Mouse (Mus musculus) limb, embryonic 12.5 days (tissue): ENCODE results near the gene Agrp. TPM values are rescaled to one million over a fixed set of nuclear protein-coding genes. Genes with fewer than 3 reads are reported as not detected.
A peak's percentile ranks its signal among the peaks of the same experiment; 100 is the strongest.

Experiments used
- ATAC-seq: fragments of 200-750 bp; cut with Nextera tagmentation; 2 replicates; pipeline ENCODE4 v1.8.0; 2017; ENCODE audit warnings: low read depth, moderate TSS enrichment; ENCODE audit not compliant: insufficient number of reproducible peaks, insufficient read depth, low FRiP score, low TSS enrichment
- H3K27ac ChIP-seq: fragments of 300-500 bp; sonication (generic); 2 replicates; pipeline ENCODE4 v1.5.1; 2016; ENCODE audit warnings: mild to moderate bottlenecking, moderate library complexity
- H3K27me3 ChIP-seq: fragments of 300-500 bp; sonication (generic); 2 replicates; pipeline ENCODE4 v1.6.1; 2016; ENCODE audit warnings: mild to moderate bottlenecking, moderate library complexity
- H3K36me3 ChIP-seq: fragments of 300-500 bp; sonication (generic); 2 replicates; pipeline ENCODE4 v1.6.1; 2016; ENCODE audit warnings: mild to moderate bottlenecking, moderate library complexity
- H3K4me1 ChIP-seq: fragments of 300-500 bp; sonication (generic); replicated peaks from 2 replicates; pipeline ENCODE4 v1.6.1; 2016
- H3K4me2 ChIP-seq: fragments of 300-500 bp; sonication (generic); 2 replicates; pipeline ENCODE4 v1.6.1; 2016; ENCODE audit warnings: mild to moderate bottlenecking, moderate library complexity
- H3K4me3 ChIP-seq: fragments of 300-500 bp; sonication (generic); replicated peaks from 2 replicates; pipeline ENCODE4 v1.5.1; 2016; ENCODE audit warnings: mild to moderate bottlenecking
- H3K9ac ChIP-seq: fragments of 300-500 bp; sonication (generic); replicated peaks from 2 replicates; pipeline ENCODE4 v1.6.1; 2016; ENCODE audit warnings: mild to moderate bottlenecking, moderate library complexity
- H3K9me3 ChIP-seq: fragments of 300-500 bp; sonication (generic); 2 replicates; pipeline ENCODE4 v1.6.1; 2016; ENCODE audit warnings: mild to moderate bottlenecking, moderate library complexity
- WGBS: fragments of 180-500 bp; shearing (Covaris S2); methylation state at CpG from one replicate; pipeline ENCODE4 v1.1.7; 2016; 5-methylcytosine and 5-hydroxymethylcytosine counted together
- microRNA counts: library from miRNA; unstranded; fragments of <30 nt; microRNA quantifications from one replicate; lab custom pipeline; 2017
- microRNA-seq: library from miRNA; unstranded; fragments of <30 nt; microRNA quantifications from one replicate; pipeline ENCODE4, GENCODE M21; 2017
- polyA plus RNA-seq: library from polyadenylated mRNA; unstranded; fragments of >200 nt; fragmentation: Nextera tagmentation; extraction: Ambion mirVana; gene quantifications from 2 replicates; pipeline ENCODE4 v1.2.1, GENCODE M21; 2016

Agrp gene
- polyA plus RNA-seq, 1 experiment from 2014 or later = 0.97 TPM

GRCm38 (mm10) chr8:105517346-105517745 lies 119.8 kb downstream of the Agrp start:
- no peak overlapping the region for H3K9ac ChIP-seq
- peak overlapping the region; percentile 95; the same call in 1 of the 2 replicates for H3K27ac ChIP-seq
- peaks cover 75% of the 10 kb centered on the region for H3K4me1 ChIP-seq
- WGBS = 43% methylated on average over 8 of the region's 8 CpGs
- peaks cover 6% of the 10 kb centered on the region; the same call in 1 of the 2 replicates for H3K27me3 ChIP-seq
- ATAC-seq = no peak
- H3K4me3 ChIP-seq = no peak overlapping the region
- peak overlapping the region; percentile 93 for H3K4me2 ChIP-seq
- no peaks in the 10 kb centered on the region for H3K9me3 ChIP-seq
- H3K36me3 ChIP-seq = peaks cover 5% of the 10 kb centered on the region; the same call in 1 of the 2 replicates

MicroRNAs encoded within 50 kb of the gene (microRNA counts, 519-probe panel; counts per million panel counts)
- microRNA mmu-miR-1966 (lab: Ali Mortazavi, UCI) = 4,403 counts per million, percentile 33 among the panel's probes with 10 or more counts

Small RNA genes lying within 50 kb of the gene (microRNA-seq; reads per million reads assigned to microRNA genes)
- not detected for gene Mir1966

Other genes with a start within 250 kb of the Agrp start
- gene Kctd19, start 223.9 kb downstream of the Agrp start, polyA plus RNA-seq = not detected in 2 replicates
- 0.12 and 0.39 TPM in 2 replicates for gene Lrrc36, start 223.8 kb downstream of the Agrp start, polyA plus RNA-seq
- 25.3 and 28.9 TPM in 2 replicates for gene Tppp3, start 165.9 kb downstream of the Agrp start, polyA plus RNA-seq
- gene Zdhhc1, start 140.5 kb downstream of the Agrp start, polyA plus RNA-seq = 34.8 and 36.9 TPM in 2 replicates
- 28.2 and 30.6 TPM in 2 replicates for gene Hsd11b2, start 118.6 kb downstream of the Agrp start, polyA plus RNA-seq
- 60.5 and 61.5 TPM in 2 replicates for gene Atp6v0d1, start 71.3 kb downstream of the Agrp start, polyA plus RNA-seq
- gene Ripor1, start 32.1 kb downstream of the Agrp start, polyA plus RNA-seq = 11.3 and 16.8 TPM in 2 replicates
- gene Ctcf, start 825 bp downstream of the Agrp start, polyA plus RNA-seq = 149 and 160 TPM in 2 replicates
- 0.58 and 0.59 TPM in 2 replicates for gene Carmil2, start 48.9 kb upstream of the Agrp start, polyA plus RNA-seq
- gene Acd, start 63.7 kb upstream of the Agrp start, polyA plus RNA-seq = 75.3 and 76.7 TPM in 2 replicates
- 14.6 and 16.1 TPM in 2 replicates for gene Pard6a, start 63.8 kb upstream of the Agrp start, polyA plus RNA-seq
- gene 4933405L10Rik, start 70.3 kb upstream of the Agrp start, polyA plus RNA-seq = 0.25 TPM in 1 of 2 replicates, not detected in the other
- gene Enkd1, start 70.8 kb upstream of the Agrp start, polyA plus RNA-seq = 34.9 and 35.9 TPM in 2 replicates
- gene Gfod2, start 121.3 kb upstream of the Agrp start, polyA plus RNA-seq = 29.0 and 30.2 TPM in 2 replicates
- 14.9 and 17.2 TPM in 2 replicates for gene Ranbp10, start 190.0 kb upstream of the Agrp start, polyA plus RNA-seq
- gene Tsnaxip1, start 190.3 kb upstream of the Agrp start, polyA plus RNA-seq = 0.17 and 0.56 TPM in 2 replicates
- 55.3 and 59.2 TPM in 2 replicates for gene Cenpt, start 215.9 kb upstream of the Agrp start, polyA plus RNA-seq
- 85.6 and 96.3 TPM in 2 replicates for gene Thap11, start 217.7 kb upstream of the Agrp start, polyA plus RNA-seq
- gene Nutf2, start 223.2 kb upstream of the Agrp start, polyA plus RNA-seq = 253 and 266 TPM in 2 replicates
- 72.0 and 75.7 TPM in 2 replicates for gene Edc4, start 243.5 kb upstream of the Agrp start, polyA plus RNA-seq